Mouse (Mus musculus): ENCODE results near the gene Hoxd13. TPM values are rescaled to one million over a fixed set of nuclear protein-coding genes. Genes with fewer than 3 reads are reported as not detected.

Gene Hoxd13
- polyA plus RNA-seq, 1 experiment from 2014 or later: not detected

DNA sequence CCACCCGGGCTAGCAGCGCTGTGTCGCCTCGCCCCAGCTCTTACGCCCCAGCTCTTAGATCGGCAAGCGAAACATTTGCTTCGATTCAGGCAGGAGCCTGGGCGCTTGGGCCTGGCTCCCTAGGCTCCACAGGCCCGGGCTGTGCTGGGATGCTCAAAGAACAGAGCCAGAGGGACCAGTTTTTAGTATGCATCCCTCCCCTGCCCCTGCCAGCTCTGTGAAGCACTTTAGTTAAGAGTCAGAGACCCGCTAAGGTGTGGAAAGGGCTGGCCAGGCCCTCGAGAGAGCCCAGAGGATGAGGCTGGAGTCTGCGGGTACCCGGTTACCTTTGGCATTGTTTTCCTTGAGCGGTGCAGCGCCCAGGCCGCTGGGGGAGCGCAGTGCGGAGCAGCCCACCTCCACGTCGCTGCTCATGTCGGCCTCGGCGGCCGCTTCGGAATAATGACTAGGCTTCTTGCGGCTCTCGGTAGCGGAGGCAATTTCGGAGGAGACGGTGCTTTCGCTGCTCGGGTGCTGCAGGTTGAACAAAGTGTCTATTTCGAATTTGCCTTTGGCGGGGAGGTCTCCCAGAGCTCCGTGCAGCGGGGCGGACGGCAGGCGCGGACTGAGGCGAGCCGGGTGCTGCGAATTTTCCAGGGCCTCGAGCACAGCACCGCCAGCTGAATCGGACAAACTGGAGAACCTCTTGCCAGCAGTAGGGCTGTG lies 9.3 kb upstream of the Hoxd13 start:
- no peak overlapping the region for H3K27ac ChIP-seq (ENCODE audit: low read depth, low read length)
- peaks cover 91% of the 10 kb centered on the region for H3K27me3 ChIP-seq (ENCODE audit: control insufficient read depth, insufficient read depth, low read length)
- H3K4me1 ChIP-seq (replicated peaks; ENCODE audit: control insufficient read depth, insufficient read depth, low read length): peaks cover 9% of the 10 kb centered on the region; the same call in 1 of the 2 replicates
- no peak overlapping the region for H3K9ac ChIP-seq (ENCODE audit: low read length)
- no peak overlapping the region for H3K4me3 ChIP-seq (ENCODE audit: low read depth, low read length)
- H3K9me3 ChIP-seq (ENCODE audit: control insufficient read depth, low read length): no peaks in the 10 kb centered on the region
- H3K4me2 ChIP-seq (ENCODE audit: low read depth, low read length, severe bottlenecking): no peak overlapping the region
- H3K36me3 ChIP-seq (ENCODE audit: control insufficient read depth, insufficient read depth, low read length): no peaks in the 10 kb centered on the region
- WGBS: under 1% methylated on average over 47 of the region's 47 CpGs
- peak; percentile 73 for DNase-seq (ENCODE audit: low spot score)
- ATAC-seq (replicated peaks; ENCODE audit: low FRiP score): no peak

DNA sequence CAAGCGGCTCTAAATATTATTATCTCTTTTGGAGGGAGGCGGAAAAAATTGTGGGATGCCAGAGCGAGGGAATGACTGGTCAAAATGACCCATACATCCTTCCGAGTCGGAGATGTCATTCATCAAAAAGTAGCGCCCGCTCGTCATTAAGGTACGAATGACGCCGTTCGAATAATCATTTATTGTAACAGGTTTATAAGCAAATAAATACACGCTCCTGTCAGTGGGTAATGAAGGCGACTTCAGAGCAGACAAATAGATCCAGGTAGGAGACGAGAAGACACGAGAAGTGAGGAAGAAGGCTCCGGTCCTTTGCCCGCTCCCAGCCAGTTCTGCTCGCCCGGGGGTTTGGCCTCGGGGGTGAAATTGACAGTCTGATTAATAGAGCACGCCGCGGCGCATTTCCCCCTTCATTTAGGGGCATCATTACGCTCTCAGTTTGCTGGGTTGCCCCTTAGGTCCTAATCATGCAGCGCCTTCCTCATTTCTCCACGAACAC lies 8.6 kb upstream of the Hoxd13 start, which contains the start of gene Evx2:
TSS of gene Evx2 (minus strand) at position 51 of the 499 bp plus-strand sequence.
- peaks cover 9% of the 10 kb centered on the region; the same call in 1 of the 2 replicates for H3K4me1 ChIP-seq (replicated peaks; ENCODE audit: control insufficient read depth, insufficient read depth, low read length)
- no peak for ATAC-seq (replicated peaks; ENCODE audit: low FRiP score)
- H3K4me2 ChIP-seq (ENCODE audit: low read depth, low read length, severe bottlenecking): no peak within 1 kb of the TSS
- peaks cover 91% of the 10 kb centered on the region for H3K27me3 ChIP-seq (ENCODE audit: control insufficient read depth, insufficient read depth, low read length)
- H3K9ac ChIP-seq (ENCODE audit: low read length): no peak within 1 kb of the TSS
- DNase-seq (ENCODE audit: low spot score): peak; percentile 62
- H3K36me3 ChIP-seq (ENCODE audit: control insufficient read depth, insufficient read depth, low read length): no peaks in the 10 kb centered on the region
- WGBS: 1% methylated on average over 28 of the region's 28 CpGs
- H3K9me3 ChIP-seq (ENCODE audit: control insufficient read depth, low read length): no peaks in the 10 kb centered on the region
- H3K4me3 ChIP-seq (ENCODE audit: low read depth, low read length): no peak within 1 kb of the TSS
- no peak within 1 kb of the TSS for H3K27ac ChIP-seq (ENCODE audit: low read depth, low read length)

DNA sequence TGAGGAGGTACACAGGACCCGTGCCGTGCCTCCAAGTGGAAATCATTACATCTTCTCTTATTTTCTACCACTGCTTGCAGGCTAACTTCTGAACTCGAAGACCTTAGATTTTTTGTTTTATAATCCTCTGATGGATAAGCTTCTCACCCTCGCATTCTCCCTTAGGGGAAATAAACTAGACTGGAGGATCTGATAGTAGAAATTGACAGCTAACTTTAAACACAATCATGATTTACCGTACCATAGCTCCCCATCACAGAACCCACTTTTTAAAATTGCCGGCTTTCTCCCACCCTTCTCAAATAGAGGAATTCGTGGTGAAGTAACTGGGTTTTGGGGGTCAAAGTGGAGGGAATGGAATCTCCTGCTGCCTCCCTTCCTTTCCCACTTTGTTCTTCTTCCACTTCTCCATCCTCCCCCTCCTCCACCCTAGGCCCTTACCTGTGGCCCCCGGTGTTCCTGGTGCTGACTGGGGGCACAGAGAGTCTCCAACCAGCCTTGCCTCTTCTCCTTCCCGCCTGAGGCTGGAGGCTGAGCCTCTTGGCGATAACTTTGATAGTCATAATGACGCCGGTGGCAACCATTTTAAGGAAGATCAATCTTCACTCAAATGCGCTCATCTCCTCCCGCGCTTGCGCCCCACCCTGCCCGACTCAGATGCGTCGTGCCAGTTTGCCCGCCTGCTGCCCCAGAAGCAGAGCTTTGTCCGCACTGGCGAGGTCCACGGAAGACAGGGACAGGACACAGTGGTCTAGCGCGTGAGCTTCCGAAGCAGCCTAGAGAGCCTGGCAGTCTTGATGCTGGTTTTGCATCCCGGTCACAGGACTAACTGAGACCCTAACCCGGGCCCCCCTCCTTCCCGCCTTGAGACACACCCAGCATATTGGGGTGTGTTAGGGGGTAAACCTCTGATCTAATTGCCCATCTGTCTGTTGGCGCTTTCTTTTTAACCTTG lies 7.4 kb upstream of the Hoxd13 start:
- no peak overlapping the region for H3K9ac ChIP-seq (ENCODE audit: low read length)
- WGBS: 3% methylated on average over 30 of the region's 30 CpGs
- no peak overlapping the region for H3K4me3 ChIP-seq (ENCODE audit: low read depth, low read length)

DNA sequence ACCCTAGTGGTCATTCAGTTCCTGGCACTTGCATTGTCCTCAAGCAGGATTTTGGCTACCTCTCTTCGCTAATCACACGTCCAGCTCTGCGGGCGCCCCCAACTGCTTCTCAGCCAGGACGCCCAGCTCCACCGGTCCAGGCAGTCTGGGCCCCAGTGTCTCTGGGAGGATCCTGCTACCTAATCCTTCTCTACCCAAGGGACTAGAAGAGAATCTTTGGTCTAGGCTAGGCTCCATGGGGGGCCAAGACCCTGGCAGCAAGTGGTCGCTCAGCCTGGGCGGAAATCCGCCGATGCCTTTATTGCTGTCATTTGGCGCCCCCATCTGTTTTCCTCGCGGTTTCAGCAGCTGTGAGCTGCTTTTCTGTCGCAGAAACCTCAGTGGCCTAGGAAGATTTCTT lies 6.4 kb upstream of the Hoxd13 start:
- Histone ChIP-seq H3K4me2 (ENCODE audit: low read depth, low read length, severe bottlenecking) (peak overlapping the region; percentile 22; the same call in 1 of the 2 replicates), H3K27ac (ENCODE audit: low read depth, low read length) (no peak overlapping the region), H3K9me3 (ENCODE audit: control insufficient read depth, low read length) (no peaks in the 10 kb centered on the region), H3K4me1 (replicated peaks; ENCODE audit: control insufficient read depth, insufficient read depth, low read length) (peaks cover 3% of the 10 kb centered on the region; the same call in 1 of the 2 replicates), H3K9ac (ENCODE audit: low read length) (no peak overlapping the region), H3K36me3 (ENCODE audit: control insufficient read depth, insufficient read depth, low read length) (no peaks in the 10 kb centered on the region), H3K4me3 (ENCODE audit: low read depth, low read length) (no peak overlapping the region), H3K27me3 (ENCODE audit: control insufficient read depth, insufficient read depth, low read length) (peaks cover 90% of the 10 kb centered on the region)
- peak; percentile 51 for ATAC-seq (replicated peaks; ENCODE audit: low FRiP score)
- WGBS: 1% methylated on average over 14 of the region's 14 CpGs
- DNase-seq (ENCODE audit: low spot score): peak; percentile 86

More for the DNA sequence above, 7.4 kb upstream of the Hoxd13 start:
- H3K4me1 ChIP-seq (replicated peaks; ENCODE audit: control insufficient read depth, insufficient read depth, low read length): peaks cover 6% of the 10 kb centered on the region; the same call in 1 of the 2 replicates
- H3K36me3 ChIP-seq (ENCODE audit: control insufficient read depth, insufficient read depth, low read length): no peaks in the 10 kb centered on the region
- H3K9me3 ChIP-seq (ENCODE audit: control insufficient read depth, low read length): no peaks in the 10 kb centered on the region
- peak; percentile 59 for DNase-seq (ENCODE audit: low spot score)
- peaks cover 90% of the 10 kb centered on the region for H3K27me3 ChIP-seq (ENCODE audit: control insufficient read depth, insufficient read depth, low read length)
- 0 out of 2 replicates have a peak, but pooled peaks have one; percentile 7 for ATAC-seq (replicated peaks; ENCODE audit: low FRiP score)
- H3K4me2 ChIP-seq (ENCODE audit: low read depth, low read length, severe bottlenecking): no peak overlapping the region
- H3K27ac ChIP-seq (ENCODE audit: low read depth, low read length): no peak overlapping the region

DNA sequence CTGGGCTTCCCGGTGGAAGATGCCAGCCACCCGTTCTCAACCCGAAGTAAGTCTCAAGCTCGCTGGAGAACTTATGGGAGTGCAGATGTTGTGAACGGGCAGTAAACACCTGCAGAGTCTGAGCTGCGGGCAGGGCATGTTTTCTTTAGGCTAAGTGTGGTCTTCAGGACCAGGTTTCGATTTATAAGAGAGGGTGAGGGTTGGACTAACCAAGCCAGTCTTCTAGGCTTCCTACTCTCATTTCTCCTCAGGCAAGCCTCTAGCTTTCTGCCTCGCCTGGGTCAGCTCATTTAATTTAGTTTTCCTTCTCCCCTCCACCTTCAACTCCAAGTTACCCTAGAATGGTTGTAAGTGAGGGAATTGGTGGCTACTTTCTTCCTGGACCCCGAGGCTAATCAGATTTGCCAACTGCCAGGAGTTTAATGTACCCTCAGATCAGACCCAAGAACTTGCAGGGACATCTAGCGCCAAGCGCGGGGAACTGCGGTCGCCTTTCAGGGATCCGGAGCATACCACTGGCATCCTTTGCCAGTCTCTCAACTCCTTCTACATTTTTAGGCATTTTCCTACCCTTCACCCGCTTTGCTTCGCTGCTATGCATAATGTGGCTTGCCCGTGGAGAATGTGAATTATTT lies 4.7 kb upstream of the Hoxd13 start:
- Histone ChIP-seq H3K9me3 (ENCODE audit: control insufficient read depth, low read length) (no peaks in the 10 kb centered on the region), H3K27ac (ENCODE audit: low read depth, low read length) (no peak overlapping the region), H3K9ac (ENCODE audit: low read length) (no peak overlapping the region), H3K4me3 (ENCODE audit: low read depth, low read length) (no peak overlapping the region), H3K4me2 (ENCODE audit: low read depth, low read length, severe bottlenecking) (no peak overlapping the region), H3K27me3 (ENCODE audit: control insufficient read depth, insufficient read depth, low read length) (peaks cover 93% of the 10 kb centered on the region), H3K4me1 (replicated peaks; ENCODE audit: control insufficient read depth, insufficient read depth, low read length) (peaks cover 4% of the 10 kb centered on the region; the same call in 1 of the 2 replicates), H3K36me3 (ENCODE audit: control insufficient read depth, insufficient read depth, low read length) (no peaks in the 10 kb centered on the region)
- WGBS: 6% methylated on average over 18 of the region's 18 CpGs
- no peak for ATAC-seq (replicated peaks; ENCODE audit: low FRiP score)
- DNase-seq (ENCODE audit: low spot score): peak; percentile 82

DNA sequence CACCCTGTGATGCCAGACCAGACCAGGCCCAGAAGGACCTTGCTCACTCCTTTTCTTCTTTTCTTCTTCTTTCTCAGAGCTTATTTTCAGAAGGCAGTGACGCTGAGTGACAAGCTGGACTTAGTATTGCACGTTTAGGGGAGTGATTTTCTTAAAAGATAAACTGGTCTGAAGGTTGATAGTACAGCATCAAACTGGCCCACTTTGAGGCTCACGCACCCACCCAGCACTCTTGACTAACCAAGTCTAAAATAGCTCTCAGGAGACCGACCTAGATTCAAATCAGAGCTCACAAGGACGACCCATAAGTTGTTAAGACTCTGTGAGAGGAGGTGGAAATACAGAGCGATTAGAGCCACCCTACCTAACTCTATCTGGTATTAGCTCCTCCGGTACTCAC lies 1.7 kb upstream of the Hoxd13 start:
- no peaks in the 10 kb centered on the region for H3K9me3 ChIP-seq (ENCODE audit: control insufficient read depth, low read length)
- ATAC-seq (replicated peaks; ENCODE audit: low FRiP score) (no peak), DNase-seq (ENCODE audit: low spot score) (peak; percentile 51)
- H3K4me2 ChIP-seq (ENCODE audit: low read depth, low read length, severe bottlenecking): no peak overlapping the region
- 2% methylated on average over 7 of the region's 7 CpGs for WGBS
- H3K36me3 ChIP-seq (ENCODE audit: control insufficient read depth, insufficient read depth, low read length): no peaks in the 10 kb centered on the region
- no peak overlapping the region for H3K4me3 ChIP-seq (ENCODE audit: low read depth, low read length)
- H3K27ac ChIP-seq (ENCODE audit: low read depth, low read length): no peak overlapping the region
- H3K4me1 ChIP-seq (replicated peaks; ENCODE audit: control insufficient read depth, insufficient read depth, low read length): peaks cover 4% of the 10 kb centered on the region; the same call in 1 of the 2 replicates
- peaks cover 94% of the 10 kb centered on the region for H3K27me3 ChIP-seq (ENCODE audit: control insufficient read depth, insufficient read depth, low read length)
- no peak overlapping the region for H3K9ac ChIP-seq (ENCODE audit: low read length)

DNA sequence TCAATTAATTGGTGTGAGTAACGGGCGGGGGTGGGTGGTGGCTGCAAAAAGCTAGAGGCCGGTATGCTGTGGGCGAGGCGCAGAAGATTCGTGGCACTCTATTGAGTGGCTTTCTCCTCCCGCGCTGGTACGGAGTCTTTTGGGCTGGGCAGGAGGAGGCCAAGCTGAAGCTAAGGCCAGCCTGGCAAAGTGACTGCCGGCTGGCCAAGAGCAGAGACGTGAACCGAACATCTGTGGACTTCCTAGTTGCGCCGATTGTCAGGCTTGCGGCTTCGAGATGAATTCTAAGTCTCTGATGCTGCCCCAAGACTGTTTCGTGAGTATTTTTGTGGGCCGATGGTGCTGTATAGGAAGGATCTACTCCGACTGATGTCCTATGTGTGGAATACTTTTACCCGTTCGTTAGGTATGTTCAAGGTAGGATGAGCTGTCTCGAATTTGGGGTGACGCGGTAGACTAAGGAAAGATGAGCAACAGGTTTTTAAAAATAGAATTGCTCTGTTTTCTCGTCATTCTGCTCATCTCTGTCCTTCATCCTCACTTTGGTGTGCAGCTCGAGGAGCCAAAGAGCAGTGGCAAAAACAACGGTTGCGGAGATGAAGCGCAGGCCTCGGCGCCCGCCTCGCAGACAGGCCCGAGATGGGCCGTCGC lies 794 bp upstream of the Hoxd13 start:
- no peak overlapping the region for H3K9ac ChIP-seq (ENCODE audit: low read length)
- H3K9me3 ChIP-seq (ENCODE audit: control insufficient read depth, low read length): no peaks in the 10 kb centered on the region
- peak; percentile 5; the same call in 1 of the 2 replicates for ATAC-seq (replicated peaks; ENCODE audit: low FRiP score)
- peak; percentile 61 for DNase-seq (ENCODE audit: low spot score)
- H3K4me2 ChIP-seq (ENCODE audit: low read depth, low read length, severe bottlenecking): no peak overlapping the region
- H3K27me3 ChIP-seq (ENCODE audit: control insufficient read depth, insufficient read depth, low read length): peaks cover 94% of the 10 kb centered on the region
- no peaks in the 10 kb centered on the region for H3K36me3 ChIP-seq (ENCODE audit: control insufficient read depth, insufficient read depth, low read length)
- H3K4me3 ChIP-seq (ENCODE audit: low read depth, low read length): no peak overlapping the region
- H3K27ac ChIP-seq (ENCODE audit: low read depth, low read length): no peak overlapping the region
- H3K4me1 ChIP-seq (replicated peaks; ENCODE audit: control insufficient read depth, insufficient read depth, low read length): peaks cover 4% of the 10 kb centered on the region; the same call in 1 of the 2 replicates
- WGBS: 1% methylated on average over 36 of the region's 36 CpGs
